Mouse (Mus musculus) liver, adult 2 months (tissue): ENCODE measurements around the gene C1qa. TPM values are rescaled to one million over a fixed set of nuclear protein-coding genes. Genes with fewer than 3 reads are reported as not detected.

ENCODE experiments used
- DNase-seq: peaks from one replicate; pipeline ENCODE4 v3.0.0-alpha.2; 2011; ENCODE audit warnings: low read depth, low spot score; ENCODE audit errors: extremely low read depth
- H3K27ac ChIP-seq: fragments of 200-500 bp; replicated peaks from 2 replicates; pipeline ENCODE4 v1.5.1; 2012; ENCODE audit warnings: low read depth, mild to moderate bottlenecking, control low read depth, inconsistent platforms, low read length; ENCODE audit not compliant: insufficient read depth
- H3K27me3 ChIP-seq: fragments of 200-500 bp; 2 replicates; pipeline ENCODE4 v1.6.1; 2012; ENCODE audit warnings: mild to moderate bottlenecking, moderate library complexity, low read length, inconsistent platforms; ENCODE audit not compliant: control insufficient read depth, insufficient read depth
- H3K36me3 ChIP-seq: fragments of 200-500 bp; 2 replicates; pipeline ENCODE4 v1.6.1; 2012; ENCODE audit warnings: low read length, inconsistent platforms; ENCODE audit not compliant: control insufficient read depth, insufficient read depth
- H3K4me1 ChIP-seq: fragments of 200-500 bp; 2 replicates; pipeline ENCODE4 v1.6.1; 2011; ENCODE audit warnings: low read length; ENCODE audit not compliant: control insufficient read depth, insufficient read depth
- H3K4me3 ChIP-seq: fragments of 200-500 bp; 2 replicates; pipeline ENCODE4 v1.5.1; 2011; ENCODE audit warnings: low read depth, mild to moderate bottlenecking, control low read depth, low read length, moderate library complexity; ENCODE audit not compliant: insufficient read depth
- H3K79me2 ChIP-seq: fragments of 200-500 bp; 2 replicates; pipeline ENCODE4 v1.6.1; 2012; ENCODE audit warnings: inconsistent platforms, mild to moderate bottlenecking, low read length, moderate library complexity; ENCODE audit not compliant: control insufficient read depth, insufficient read depth
- H3K9ac ChIP-seq: fragments of 200-500 bp; 2 replicates; pipeline ENCODE4 v1.6.1; 2012; ENCODE audit warnings: low read depth, mild to moderate bottlenecking, control low read depth, inconsistent platforms, low read length
- CTCF ChIP-seq: fragments of 200-500 bp; IDR thresholded peaks from 2 replicates; pipeline ENCODE4 v1.5.1; 2011; ENCODE audit warnings: low read depth, low read length, control low read depth
- POLR2A ChIP-seq: fragments of 200-500 bp; IDR thresholded peaks from 2 replicates; pipeline ENCODE4 v1.6.1; 2011; ENCODE audit warnings: low read length, control low read depth; ENCODE audit not compliant: insufficient read depth; ENCODE audit errors: extremely low read depth
- WGBS: fragments of 180-500 bp; shearing (Covaris S2); methylation state at CpG from one replicate; pipeline ENCODE4 v1.1.7; 2018; 5-methylcytosine and 5-hydroxymethylcytosine counted together
- polyA plus RNA-seq: library from polyadenylated mRNA; depleted of rRNA; stranded (reverse); fragments of >200 nt; gene quantifications from 2 replicates; pipeline ENCODE4 v1.2.3, GENCODE M21; 2012
- total RNA-seq: library from RNA; depleted of rRNA; stranded (reverse); fragments of >200 nt; gene quantifications from 2 replicates; pipeline ENCODE4 v1.2.3, GENCODE M21; 2014

C1qa gene
- total and polyA plus RNA-seq, 2 experiments = 76.4 to 86.2 TPM

DNA sequence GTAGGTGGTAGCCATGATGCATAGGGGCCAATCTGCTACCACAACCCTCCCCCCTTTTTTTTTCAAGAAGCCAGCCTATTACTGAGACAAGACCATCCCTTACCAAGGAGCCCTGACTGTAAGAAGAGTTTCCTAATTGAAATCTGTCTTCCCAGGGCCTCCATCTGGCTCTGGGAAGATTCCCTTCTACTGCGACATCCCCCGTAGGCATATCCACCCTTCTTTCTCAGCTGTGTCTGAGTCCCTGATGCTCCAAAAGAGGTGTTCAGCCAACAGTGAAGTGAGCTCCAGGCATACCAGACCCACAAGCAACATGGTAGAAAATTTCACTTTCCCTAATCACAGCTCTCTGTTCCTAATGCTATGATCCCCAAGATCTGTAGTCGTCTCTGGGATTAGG, 20.9 kb upstream of the C1qa start:
- no peak for DNase-seq
- 76% methylated on average over 3 of the region's 3 CpGs for WGBS

DNA sequence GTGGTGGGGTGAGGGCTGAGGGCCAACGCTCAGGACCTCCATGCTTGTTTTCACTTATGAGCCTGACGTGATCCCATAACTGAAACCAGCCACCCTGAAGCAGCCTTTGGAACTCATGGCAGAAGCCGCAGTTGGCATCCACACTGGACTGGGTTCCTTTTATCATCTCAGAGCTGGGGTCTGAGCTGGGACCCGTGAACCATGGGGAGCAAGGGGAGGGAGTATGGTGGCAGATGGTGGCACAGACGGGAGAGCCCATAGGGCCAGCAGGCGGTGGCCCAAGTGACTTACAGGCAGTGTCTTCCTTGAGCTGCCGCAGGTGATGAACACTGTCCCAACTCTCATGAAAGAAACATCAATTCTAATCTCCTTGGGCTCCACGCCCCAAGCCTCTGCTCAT, 20.2 kb upstream of the C1qa start:
- WGBS = 80% methylated on average over 8 of the region's 8 CpGs
- no peak overlapping the region for H3K4me3 ChIP-seq
- no peaks in the 10 kb centered on the region for H3K4me1 ChIP-seq
- peaks cover 6% of the 10 kb centered on the region for H3K27me3 ChIP-seq
- H3K27ac ChIP-seq = no peak overlapping the region
- H3K9ac ChIP-seq = no peak overlapping the region
- no peaks in the 10 kb centered on the region for H3K36me3 ChIP-seq
- H3K79me2 ChIP-seq = no peaks in the 10 kb centered on the region
- no peak for DNase-seq
- TF ChIP-seq POLR2A (no peak), CTCF (no peak)

More for the DNA sequence above, 20.9 kb upstream of the C1qa start:
- H3K4me3 ChIP-seq = no peak overlapping the region
- peaks cover 2% of the 10 kb centered on the region for H3K27me3 ChIP-seq
- H3K36me3 ChIP-seq = no peaks in the 10 kb centered on the region
- no peak for TF ChIP-seq POLR2A
- TF ChIP-seq CTCF = no peak
- H3K9ac ChIP-seq = no peak overlapping the region
- no peaks in the 10 kb centered on the region for H3K79me2 ChIP-seq
- H3K4me1 ChIP-seq = no peaks in the 10 kb centered on the region
- no peak overlapping the region for H3K27ac ChIP-seq

DNA sequence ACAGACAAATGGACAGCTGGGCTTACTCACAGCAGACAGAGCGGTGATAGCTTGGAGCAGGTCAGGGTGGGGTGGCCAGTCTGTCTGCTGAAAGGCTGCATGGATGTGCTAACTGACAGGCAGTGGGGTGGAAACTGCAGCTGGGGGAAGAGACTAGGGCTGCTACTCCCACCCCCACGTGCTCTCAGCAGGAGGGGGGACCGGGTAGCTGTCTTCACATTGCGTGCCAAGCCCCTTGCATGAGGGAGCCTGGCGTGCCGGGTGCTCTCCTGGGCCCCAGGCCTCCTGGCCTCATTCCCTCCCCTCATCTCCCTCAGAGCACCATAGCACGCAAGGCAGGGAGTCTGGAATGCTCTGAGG, 18.5 kb upstream of the C1qa start:
- TF ChIP-seq CTCF = no peak
- DNase-seq = no peak
- H3K79me2 ChIP-seq = no peaks in the 10 kb centered on the region
- 49% methylated on average over 7 of the region's 7 CpGs for WGBS
- H3K27me3 ChIP-seq = peaks cover 6% of the 10 kb centered on the region
- no peak overlapping the region for H3K4me3 ChIP-seq
- H3K9ac ChIP-seq = no peak overlapping the region
- H3K36me3 ChIP-seq = no peaks in the 10 kb centered on the region
- H3K27ac ChIP-seq = no peak overlapping the region
- no peaks in the 10 kb centered on the region for H3K4me1 ChIP-seq

DNA sequence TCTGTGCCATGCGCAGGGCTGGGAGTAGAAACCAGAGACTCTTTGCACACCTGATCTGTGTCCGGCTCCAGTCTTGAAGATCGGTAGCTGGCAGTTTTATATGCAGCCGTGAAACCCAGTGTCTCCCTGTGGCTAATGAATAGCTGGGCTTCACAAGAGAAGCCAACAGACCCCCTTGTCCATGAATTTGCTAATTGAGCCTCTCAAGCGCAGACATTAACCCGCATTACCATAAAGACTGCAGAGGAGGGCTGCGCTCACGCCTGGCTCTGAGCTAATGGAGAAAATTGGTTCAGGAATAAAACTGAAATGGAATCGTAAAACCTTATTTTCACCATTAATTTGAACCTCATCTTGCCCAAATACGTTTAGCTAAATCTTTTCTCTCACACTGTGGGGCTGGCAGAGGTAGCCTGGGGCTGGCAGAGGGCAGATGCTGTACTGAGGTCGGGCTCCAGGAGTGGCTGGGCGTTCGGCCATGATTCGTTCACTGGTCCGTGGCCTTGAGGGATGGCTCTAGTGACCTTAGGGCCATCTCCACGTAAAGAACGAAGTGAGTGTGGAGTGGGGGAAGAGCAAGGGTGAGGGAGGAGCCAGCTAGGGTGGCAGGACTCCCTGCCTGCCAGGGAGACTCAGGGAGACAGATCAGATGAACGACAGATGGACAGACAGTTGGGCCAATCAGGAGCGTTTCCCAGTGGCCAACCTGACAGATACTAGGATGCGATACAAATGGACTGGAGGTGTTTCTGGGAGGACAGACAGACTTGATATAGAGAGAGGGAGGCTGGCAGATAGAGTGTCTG, 18.0 kb upstream of the C1qa start:
- Histone ChIP-seq H3K36me3 (no peaks in the 10 kb centered on the region), H3K27me3 (peaks cover 6% of the 10 kb centered on the region), H3K4me3 (no peak overlapping the region), H3K4me1 (no peaks in the 10 kb centered on the region), H3K27ac (no peak overlapping the region), H3K9ac (no peak overlapping the region), H3K79me2 (no peaks in the 10 kb centered on the region)
- TF ChIP-seq POLR2A = no peak
- 72% methylated on average over 20 of the region's 20 CpGs for WGBS
- DNase-seq = no peak

DNA sequence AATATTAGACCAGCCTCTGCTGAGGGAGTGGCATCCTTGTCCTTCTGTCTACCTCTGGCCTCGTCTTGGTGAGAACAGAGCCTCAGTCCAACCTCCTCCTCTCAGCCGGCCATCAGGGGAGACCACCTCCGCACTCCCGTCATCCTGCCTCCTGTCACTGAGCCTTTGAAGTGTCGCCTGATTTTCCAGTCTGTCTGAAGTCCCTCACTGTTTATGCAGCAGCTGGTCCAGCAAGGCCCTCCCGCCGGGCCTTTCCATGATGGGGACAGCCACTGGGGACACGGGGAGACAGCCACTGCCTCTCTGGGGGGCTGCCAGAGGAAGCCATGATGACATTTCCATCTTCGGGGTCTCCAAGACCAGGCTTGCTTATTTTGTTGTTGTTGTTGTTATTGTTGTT, 14.2 kb upstream of the C1qa start:
- peaks cover 6% of the 10 kb centered on the region for H3K27me3 ChIP-seq

DNA sequence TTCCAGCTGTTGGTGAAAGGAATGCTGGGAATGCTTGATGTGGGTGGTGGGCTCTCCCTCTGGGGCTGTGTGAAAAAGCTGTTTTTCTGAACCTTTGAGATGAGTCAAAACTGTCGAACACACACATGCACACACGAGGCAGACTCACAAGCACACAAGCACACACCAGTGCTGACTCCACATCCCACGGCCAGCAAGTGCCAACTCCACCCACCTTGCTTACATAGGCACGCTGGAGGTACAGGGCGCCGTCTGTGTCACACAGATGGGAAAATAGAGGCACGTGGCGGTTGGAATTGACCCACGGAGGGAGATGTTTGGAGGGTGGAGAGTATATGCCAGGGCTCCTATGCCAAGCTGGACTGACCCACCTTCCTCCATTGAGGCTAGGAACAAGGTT, 13.2 kb upstream of the C1qa start:
- Histone ChIP-seq H3K27me3 (peaks cover 3% of the 10 kb centered on the region), H3K4me1 (no peaks in the 10 kb centered on the region), H3K4me3 (no peak overlapping the region), H3K79me2 (no peaks in the 10 kb centered on the region), H3K36me3 (no peaks in the 10 kb centered on the region), H3K27ac (no peak overlapping the region), H3K9ac (no peak overlapping the region)
- TF ChIP-seq POLR2A (no peak), CTCF (no peak)
- no peak for DNase-seq
- 45% methylated on average over 9 of the region's 9 CpGs for WGBS

More for the DNA sequence above, 14.2 kb upstream of the C1qa start:
- Histone ChIP-seq H3K9ac (no peak overlapping the region), H3K36me3 (no peaks in the 10 kb centered on the region), H3K27ac (no peak overlapping the region), H3K4me3 (no peak overlapping the region), H3K79me2 (no peaks in the 10 kb centered on the region), H3K4me1 (no peaks in the 10 kb centered on the region)
- no peak for DNase-seq
- TF ChIP-seq CTCF (no peak), POLR2A (no peak)
- WGBS = 28% methylated on average over 9 of the region's 9 CpGs
